Mouse (Mus musculus) layer of hippocampus, adult 9-11 months (tissue): ENCODE data around the gene Nnat.

Experiments
- DNase-seq: peaks from one replicate; pipeline ENCODE4 v3.0.0; 2022

Nnat gene

GRCm38 (mm10) chr2:157607542-157608236 lies 47.8 kb downstream of the Nnat start:
- no peak for DNase-seq

- no peak for DNase-seq
Measured at GRCm38 (mm10) chr2:157611735-157612134, 51.9 kb downstream of the Nnat start.
